Mouse (Mus musculus): Measurements from ENCODE around the gene Bbox1.

The Bbox1 gene

DNA sequence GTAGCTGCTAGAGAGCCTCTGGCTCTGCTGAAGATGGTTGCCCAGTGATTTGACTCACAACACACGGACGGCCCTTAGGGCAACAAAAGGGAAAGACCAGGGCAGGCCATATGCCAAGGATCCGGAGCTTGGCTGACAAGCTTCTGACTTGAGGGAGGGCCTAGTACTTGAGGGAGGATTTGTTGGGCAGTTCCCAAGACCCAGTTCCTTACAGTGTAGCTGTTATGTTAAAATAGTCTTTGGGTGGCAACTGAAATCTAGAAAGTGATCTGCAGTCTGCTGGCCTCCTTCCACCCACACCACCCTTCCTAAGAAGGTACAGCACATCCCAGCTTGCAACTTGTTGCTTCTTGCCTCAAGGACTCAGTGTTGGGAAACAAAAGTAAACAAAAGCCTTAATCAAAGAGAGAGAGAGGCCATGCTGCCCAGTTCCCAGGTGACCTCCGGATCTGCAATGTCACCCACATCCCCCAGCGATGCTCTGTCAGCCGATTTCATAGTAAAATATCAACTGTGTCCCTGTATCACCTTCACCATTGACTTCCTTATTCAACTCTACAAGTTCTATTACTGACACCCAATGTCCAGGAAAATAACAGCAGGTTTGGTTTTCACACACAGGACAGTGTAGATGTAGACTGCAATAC lies at the start of gene Bbox1:
Gene Bbox1 (minus strand): TSS at position 52 of the 647 bp plus-strand sequence.
- no peak for DNase-seq

DNA sequence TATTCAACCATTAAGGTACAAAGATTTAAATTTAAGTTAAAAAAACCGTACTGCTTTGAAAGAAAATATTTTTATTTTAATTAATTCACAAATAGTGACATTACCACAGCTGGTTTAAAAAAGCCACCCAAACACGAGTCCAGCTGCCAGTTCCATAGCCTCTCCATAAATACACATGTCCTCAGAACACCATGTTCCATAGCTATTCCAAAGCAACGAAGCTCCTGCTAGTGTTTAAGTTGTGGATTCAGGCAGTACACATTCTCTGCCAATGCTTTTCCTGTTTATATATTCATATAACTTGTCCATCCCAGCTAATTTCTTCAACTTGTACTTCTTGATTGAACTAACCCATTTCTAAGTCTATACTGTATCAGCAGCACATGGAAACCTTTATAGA lies 49.5 kb upstream of the Bbox1 start:
- no peak for DNase-seq

DNA sequence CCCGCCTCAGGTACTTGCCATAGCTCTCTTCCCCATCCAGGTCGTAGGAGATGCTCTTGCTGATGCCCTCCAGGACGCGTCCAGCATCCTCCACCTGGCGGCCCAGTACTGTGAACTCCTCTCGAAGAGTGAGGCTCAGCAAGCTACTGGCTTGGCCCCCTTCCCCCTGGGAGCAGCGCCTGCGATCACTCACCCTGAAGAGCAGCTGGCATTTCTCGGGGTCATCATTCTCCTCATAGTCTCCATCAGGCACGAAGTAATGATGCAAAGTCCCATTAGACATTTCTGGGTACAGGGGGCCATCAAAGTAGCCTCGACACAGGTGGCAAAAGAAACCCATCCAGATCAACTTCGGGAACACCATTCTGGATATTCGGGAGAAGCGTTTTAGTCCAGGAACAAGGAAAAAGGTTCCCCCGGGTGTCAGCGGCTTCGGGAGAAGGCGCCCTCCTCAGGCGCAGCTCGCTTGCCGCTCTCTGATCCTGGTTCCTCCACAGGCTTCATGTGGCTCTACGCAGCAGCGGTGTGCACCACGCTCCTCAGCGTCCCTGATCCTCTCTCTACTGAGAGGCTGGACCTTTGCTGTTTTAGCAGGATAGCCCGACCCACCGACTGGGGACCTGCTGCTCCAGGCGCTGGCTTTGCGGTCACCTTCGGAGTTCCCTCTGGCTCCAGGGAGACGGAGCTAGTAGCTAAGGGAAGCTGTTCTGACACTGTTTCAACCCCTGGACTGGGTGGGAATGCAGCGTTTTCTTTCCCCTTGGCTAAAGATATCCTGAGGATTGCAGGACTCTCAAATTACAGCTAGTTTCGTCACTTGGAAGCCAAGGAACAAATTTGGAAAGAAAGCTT lies 48.3 kb upstream of the Bbox1 start, which contains the start of gene Fibin:
Gene Fibin (minus strand): TSS at position 752 of the 852 bp plus-strand sequence.
- DNase-seq = peak; percentile 61 to 79

DNA sequence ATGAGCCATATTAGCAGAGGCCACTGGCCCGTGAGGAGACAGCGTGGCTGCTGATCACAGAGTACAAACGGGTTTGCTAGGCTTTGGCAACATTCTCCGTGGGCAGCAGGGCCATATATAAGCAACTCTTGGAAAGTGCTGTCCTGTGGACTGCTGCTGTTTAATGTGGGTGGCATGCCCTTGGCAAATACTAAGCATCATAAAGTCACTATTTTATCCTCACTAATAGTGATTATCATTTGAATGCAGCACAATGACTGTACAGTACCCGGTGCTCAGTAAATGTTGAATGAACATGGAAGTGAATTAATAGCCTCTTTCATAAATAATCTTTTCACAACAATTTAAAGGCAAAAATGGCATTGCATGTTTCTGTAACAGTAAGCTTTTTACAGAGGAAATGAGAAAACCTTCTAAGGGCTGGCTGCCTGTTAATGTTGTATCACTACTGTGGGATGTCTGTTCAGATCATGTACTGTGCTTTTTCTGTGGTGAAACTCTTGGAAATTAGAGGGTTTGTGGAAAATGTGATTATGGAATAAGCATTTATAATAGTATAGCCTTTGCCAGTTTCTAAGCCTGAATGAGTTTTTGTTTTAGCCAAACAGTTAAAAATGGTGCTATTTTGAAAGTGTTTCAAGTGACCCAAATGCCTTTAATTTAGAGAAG lies 39.1 kb upstream of the Bbox1 start:
- no peak for DNase-seq

DNA sequence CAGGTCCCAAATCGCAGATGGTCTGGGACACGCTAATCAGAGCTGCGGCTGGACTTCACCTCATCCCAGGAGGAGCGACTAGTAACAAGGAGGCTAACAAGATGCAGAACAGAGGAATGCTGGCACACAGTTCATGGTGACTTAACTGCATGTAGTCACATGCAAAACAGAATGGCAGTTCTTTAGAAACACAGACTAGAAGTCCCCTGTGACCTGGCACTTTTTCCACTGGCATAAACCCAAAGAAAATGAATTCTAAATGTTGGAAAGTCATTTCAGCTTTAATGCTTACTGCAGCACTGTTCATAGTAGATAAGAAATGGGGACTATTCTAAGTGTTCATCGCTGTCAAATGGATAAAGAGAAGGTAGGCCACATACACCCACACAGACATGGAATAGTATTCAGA lies 37.5 kb upstream of the Bbox1 start:
- DNase-seq = no peak

DNA sequence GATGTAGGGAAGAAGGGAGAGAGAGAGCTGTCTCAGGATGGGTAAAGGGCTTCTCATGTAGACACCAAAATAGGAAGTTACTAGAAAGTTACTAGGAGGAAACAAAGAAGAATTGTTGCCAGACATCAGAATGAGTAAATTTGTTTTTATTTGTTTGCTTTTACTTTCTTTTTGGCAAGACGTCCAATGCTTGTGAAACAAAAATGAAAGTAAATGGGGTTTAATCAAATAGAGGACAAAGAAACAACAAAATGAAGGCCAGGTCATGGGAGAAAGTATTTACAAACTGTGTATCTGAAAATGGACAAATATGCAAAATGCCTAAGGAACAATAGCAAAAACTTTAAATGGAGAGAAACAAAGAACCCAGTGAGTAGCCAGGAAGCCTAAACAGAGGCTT lies 37.0 kb upstream of the Bbox1 start:
- DNase-seq = no peak

DNA sequence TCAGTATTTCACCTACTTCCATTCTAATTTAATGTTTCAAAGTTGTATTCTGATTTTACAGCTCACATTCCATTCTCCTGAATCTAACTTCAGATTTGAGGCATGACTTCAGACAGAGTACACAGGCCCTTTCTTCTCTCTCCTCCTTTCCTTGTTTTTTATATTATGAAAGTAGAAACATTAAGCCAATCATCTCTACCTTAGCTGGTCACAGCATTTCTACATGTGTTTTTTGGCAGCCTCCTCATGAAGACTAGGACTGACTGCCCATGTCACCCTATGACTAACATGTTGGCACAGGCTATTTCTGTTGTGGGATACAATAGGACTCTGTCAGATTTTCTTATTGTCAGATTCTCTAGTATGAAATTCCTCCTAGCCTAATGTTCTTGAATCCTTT lies 14.6 kb upstream of the Bbox1 start:
- DNase-seq = no peak

DNA sequence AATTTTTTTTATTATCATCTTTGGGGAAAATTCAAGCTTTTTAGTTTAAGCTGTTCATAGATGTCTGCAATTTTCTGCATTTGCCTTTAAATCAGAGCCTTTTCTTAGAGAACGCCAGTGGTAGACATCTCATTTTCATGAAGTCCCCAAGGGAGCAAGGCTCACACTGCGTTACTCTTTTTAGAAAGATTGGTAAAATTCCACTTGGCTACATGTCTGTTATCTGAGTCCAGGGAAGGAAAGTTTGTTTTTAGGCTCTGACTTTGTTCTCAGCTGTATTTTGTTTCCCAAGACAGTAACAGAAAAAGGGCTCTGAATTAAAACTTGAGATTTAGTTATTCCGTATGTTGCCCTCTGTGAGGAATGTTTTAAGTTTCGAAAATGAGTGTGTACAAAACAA lies 5.6 kb upstream of the Bbox1 start:
- no peak for DNase-seq

DNA sequence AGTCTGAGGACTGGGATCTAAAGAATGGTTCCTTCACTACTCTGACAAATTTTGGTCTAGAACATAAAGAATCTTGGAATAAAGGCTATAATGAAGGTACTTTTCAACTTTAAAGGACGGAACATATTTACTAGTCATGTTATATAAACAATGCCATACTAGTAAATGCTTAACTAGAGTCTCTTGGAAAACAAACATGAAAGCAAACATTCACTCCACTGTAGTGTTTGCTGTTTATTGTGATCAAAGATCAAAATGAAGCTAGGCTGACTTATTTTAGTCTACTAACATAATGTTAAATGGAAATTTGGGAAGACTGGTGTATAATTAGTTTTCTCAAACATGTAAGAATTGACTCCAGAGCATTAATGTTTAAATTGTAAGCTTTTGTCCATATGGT lies 4.9 kb upstream of the Bbox1 start:
- no peak for DNase-seq

DNA sequence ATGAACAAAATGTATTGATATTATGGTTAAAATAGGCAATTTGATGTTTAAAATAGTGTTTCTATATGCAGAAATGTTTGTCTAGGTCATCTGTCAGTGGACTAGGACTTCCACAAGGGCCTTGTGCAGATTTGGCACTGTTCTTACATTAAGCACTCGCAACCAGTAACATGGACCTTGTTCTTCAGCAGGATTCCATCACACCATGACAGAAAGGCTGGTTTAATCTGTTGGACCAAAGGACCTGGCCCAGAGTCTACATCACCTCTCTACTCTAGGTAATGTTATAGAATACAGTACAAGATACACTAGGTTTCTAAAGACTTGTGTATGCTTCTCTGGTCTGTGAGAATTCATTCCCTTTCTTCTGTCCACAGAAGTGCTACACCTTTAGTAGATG lies 4.4 kb upstream of the Bbox1 start:
- DNase-seq = no peak

DNA sequence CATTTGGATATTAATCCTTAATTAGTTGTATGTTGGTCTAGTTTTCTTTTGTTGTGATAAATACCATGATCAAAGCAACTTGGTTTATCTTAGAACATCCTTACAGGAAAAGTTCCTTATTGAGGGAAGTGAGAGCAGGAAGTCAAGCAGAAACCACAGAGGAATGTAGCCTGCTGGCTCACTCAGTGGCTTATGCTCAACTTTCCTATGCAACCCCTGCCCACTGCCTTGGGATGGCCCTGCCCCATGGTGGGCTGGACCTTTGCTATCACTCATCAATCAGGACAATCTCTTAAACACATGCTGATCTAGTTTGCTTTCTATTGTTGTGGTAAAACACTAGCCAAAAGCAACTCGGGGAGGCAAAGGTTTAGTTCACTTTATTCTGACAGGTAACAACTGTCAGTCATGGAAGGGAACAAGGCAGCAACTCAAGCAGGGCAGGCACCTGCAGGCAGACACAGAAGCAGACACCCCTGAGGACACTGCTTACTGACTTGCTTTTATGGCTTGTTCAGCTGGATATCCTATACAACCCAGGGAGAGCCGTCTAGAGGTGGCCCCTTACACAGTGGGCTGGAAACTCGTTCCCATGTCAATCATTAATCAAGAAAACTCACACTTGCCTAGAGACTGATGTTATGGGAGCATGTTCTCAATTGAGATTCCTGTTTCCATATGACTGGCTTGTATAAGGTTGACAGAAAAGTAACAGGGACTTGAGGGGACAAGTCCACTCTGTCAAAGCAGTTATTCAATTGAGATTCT lies 1.9 kb upstream of the Bbox1 start:
- DNase-seq = no peak

DNA sequence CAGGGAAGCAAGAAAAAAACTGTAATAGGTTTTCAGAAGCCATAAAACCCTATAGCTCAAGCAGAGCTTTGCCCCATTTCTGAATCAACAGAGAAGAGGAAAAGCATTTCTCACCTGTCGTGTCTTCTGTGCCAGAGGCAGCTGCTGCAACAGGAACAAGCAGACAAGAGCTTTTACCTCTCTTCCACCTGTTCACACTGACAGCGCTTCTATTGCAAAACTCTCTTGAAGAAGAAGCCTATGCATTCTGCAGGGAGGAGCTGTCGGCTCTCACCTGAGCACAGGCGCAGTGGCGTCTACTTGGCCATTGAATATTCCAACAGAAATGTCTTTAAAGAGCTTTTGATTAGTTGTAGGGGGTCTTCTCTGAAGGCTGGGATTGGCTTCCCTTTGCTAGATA lies 286 bp downstream of the Bbox1 start:
- DNase-seq = no peak

DNA sequence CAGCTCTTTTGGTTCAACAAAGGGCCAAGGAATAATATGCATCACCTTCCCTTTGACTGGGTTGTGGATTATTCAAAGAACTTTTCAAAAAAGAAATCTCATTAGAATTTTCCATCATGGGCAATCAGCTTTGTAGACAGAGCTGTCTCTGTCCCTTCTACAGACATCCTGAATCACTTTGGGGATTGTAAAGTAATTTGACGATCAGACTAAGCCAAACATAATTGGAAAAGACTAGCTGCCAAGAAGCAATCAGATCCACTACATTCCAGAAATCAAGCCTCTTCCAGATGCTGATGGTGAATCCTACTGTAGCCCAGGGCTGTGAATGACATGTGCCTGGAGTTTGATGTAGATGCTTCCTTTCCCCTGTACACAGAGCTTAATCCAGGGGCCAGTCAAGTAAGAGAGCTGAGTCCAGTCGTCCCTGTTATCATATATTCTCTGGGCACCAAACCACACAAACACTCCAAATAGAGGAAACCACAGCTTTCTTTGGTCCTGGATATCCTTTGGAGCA lies 995 bp downstream of the Bbox1 start:
- no peak for DNase-seq

DNA sequence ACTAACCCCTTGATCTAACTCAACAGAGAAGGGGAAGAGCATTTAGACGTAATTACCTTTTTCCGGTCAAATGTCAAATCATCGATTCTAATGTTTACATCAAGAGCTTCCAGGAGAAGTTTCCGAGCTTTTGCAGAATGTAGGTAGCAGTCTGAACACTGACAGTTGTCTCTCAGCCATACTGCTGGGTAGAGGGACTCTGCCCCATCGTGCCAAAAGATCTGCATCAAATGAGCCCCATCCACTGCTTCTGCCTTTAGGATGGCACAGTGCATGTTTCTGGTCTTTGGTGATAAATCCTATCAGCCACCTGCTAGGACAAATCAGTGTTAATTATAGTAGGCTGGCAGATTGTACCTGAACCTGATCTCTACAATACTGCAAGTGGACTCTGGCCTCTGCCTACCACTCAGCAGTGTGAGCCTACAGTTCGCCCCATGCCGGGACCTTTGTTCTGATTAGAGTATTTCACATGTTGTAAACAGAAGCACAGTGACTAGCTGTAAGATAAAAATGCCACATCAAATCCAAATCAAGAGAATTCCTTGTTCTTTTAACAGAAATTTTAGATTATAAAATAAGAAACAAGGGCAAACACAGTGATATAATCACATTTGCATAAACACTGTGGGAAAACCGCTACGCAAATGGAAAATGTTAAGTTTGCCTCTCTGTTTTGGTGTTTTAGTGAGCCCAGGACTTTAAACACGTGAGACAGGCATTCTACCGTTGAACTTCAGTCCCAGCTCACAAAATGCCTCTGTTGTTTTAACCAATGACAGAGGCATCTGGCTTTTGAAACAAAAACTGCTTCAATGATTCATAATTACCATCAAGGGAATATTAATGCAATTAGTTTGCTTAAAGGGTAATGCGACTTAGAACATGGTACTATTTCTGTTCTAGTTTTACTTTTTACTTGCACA lies 8.7 kb downstream of the Bbox1 start:
- peak in 1 of 2 experiments; percentile 11 for DNase-seq

DNA sequence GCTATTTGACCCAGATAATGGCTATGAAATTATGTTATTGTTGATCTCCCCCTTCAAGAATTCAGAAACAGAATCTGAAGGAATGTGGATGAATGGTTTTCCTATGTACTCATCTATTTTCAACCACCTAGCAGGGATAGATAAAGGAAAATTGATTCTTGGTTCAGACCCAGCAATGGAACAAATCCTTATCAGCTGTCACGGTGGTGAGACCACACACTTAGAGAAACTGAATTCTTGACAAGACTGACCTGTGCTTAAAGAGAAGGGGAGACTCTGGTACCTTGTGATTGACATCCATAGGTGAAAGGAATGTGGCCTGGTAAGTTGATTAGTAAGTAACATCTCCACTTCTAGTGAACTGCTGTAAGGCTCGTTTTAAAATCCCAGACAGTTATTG lies 12.1 kb downstream of the Bbox1 start:
- no peak for DNase-seq

DNA sequence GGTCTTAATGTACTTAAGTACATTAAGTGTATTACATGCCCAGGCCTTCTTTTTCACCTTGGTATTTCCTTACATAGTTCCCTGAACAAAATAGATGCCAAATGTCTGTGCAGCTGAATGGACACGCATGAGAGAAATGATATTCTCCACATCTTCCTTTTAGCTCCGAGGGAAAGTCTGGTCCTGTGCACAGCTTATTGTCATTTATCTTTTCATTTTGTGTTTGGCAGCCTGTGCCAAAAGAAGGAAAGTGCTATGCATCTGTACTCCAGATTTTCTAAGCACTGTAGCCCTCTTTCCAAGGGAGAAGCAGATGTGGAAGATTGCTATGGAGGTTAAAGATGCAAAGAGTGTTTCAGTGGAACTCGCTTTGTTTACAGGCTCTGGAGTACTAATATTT lies 13.0 kb downstream of the Bbox1 start:
- no peak for DNase-seq

DNA sequence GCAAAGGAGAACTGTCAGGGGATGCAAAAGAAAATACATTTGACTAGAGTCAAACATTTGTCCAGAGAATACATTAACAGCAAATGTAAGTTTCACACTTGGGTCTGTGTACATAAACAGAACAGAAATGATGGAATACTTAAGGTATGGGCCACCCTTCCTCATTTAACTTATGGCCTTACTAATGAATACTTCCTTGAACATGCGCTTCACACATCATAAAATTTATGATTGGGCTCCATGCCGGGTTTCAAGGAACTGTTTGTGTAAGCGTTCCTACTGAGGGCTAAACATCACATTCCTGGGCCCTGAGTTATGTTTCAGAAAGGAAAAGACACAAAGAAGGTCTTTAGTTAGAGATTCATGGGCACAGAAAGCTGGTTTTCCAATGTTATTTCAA lies 19.4 kb downstream of the Bbox1 start:
- DNase-seq = no peak

DNA sequence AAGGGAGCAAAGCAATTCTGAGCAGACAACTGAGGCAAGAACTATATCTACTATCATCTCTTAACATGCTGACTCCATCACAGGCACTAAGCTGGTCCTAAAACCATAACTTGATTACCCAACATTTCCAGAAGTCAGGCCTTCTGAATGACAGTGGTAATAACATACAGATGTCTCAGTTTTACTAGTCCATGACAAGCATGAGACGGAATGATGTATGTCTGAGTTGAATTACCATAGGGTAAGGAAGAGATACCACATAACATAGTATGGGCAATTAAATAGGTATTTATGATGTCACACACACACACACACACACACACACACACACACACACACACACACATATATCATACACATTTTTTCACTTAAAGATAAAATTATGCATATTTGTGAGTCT lies 26.4 kb downstream of the Bbox1 start:
- no peak for DNase-seq

DNA sequence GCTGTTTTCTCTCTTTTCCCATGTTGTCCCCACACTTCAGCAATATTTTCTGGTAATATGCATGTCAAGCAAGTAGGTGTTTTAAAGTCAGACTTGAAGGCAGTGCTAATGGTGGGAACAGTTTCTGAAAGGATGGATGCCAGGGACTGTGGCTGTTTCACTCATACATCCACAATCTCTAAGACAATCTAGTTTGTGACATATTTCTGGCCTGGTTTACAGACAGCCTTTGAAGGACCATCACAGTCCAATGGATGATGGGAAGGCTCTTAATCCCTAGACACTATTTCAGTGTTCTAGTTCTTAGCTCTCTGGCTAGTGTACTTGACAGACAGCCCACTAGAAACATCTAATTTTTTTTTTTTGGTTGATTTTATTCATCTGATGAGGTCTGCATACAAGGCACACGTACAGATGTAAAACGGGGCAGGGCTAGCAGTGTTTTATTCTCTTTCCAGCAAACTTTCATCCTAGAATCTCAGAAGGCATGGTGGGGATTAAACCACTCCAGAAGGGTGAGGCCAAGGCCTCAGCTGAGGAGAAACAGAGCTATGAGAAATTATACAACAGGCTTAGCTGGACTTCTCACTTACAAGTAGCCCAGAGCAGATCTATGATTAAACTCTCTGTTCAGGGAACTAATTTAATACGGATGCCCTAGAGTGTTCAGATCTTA lies 28.4 kb downstream of the Bbox1 start:
- no peak for DNase-seq

DNA sequence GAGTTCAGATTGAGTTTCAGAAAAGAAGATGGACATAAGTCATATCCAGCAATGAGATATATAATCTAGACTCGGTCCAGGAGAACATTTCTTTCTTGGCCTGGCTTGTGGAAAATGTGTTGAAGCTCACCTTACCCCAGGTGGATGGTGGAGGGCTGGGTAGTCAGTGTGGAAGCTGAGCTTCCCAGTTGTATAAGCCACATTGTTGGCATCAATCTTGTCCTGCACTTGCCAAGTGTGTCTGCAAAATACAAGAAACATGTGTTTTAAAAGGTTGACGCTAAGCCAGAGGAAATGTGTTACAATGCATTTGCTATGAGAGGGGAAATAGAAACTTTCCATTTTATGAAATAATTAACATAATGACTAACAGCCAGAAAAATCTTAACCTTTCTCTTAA lies 38.9 kb downstream of the Bbox1 start:
- DNase-seq = peak; percentile 15 to 34

DNA sequence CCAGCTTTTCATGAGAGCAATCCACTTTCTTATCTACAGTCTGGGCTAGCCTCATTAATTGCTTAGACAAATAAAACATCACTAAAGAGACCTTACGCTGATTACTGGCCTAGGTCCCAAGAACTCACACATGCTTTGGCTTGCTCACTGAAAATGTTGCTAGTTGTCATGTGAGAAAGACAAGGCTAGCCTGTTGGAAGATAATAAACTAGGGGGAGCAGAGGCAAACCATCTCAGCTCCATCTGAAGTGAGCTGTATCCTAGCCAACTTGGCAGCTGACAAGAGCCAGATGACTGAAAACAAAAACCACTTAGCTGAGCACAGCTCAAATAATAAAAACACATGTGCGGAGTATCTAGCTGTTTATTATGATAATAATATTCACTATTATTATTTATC lies 40.2 kb downstream of the Bbox1 start:
- peak; percentile 52 to 59 for DNase-seq

Data from kidney, postnatal 4 days (tissue).